Mouse (Mus musculus) lung, embryonic 15.5 days (tissue): ENCODE data around the gene Wnt5b. TPM values are rescaled to one million over a fixed set of nuclear protein-coding genes. Genes with fewer than 3 reads are reported as not detected.
"Not testable (repeated sequence)": the region's sequence is repeated elsewhere in the genome, so short reads cannot be mapped to it uniquely, and the experiment has no call there.

Source experiments
- ATAC-seq: fragments of 200-750 bp; cut with Nextera tagmentation; 2 replicates; pipeline ENCODE4 v1.8.0; 2017; ENCODE audit warnings: moderate number of reproducible peaks, borderline replicate concordance; ENCODE audit not compliant: low FRiP score, low TSS enrichment; ENCODE audit errors: extremely low read depth
- H3K27ac ChIP-seq: fragments of 300-500 bp; sonication (generic); 2 replicates; pipeline ENCODE4 v1.5.1; 2015; ENCODE audit warnings: moderate library complexity, mild to moderate bottlenecking, inconsistent platforms
- H3K27me3 ChIP-seq: fragments of 300-500 bp; sonication (generic); 2 replicates; pipeline ENCODE4 v1.6.1; 2015; ENCODE audit warnings: inconsistent platforms
- H3K36me3 ChIP-seq: fragments of 300-500 bp; sonication (generic); 2 replicates; pipeline ENCODE4 v1.6.1; 2015; ENCODE audit warnings: inconsistent platforms
- H3K4me1 ChIP-seq: fragments of 300-500 bp; sonication (generic); 2 replicates; pipeline ENCODE4 v1.6.1; 2015; ENCODE audit warnings: inconsistent platforms
- H3K4me2 ChIP-seq: fragments of 300-500 bp; sonication (generic); 2 replicates; pipeline ENCODE4 v1.6.1; 2015; ENCODE audit warnings: inconsistent platforms, mild to moderate bottlenecking, moderate library complexity
- H3K4me3 ChIP-seq: fragments of 300-500 bp; sonication (generic); 2 replicates; pipeline ENCODE4 v1.5.1; 2015; ENCODE audit warnings: mild to moderate bottlenecking, inconsistent platforms
- H3K9ac ChIP-seq: fragments of 300-500 bp; sonication (generic); 2 replicates; pipeline ENCODE4 v1.6.1; 2015; ENCODE audit warnings: inconsistent platforms
- H3K9me3 ChIP-seq: fragments of 300-500 bp; sonication (generic); 2 replicates; pipeline ENCODE4 v1.6.1; 2016; ENCODE audit warnings: inconsistent platforms
- WGBS: fragments of 180-500 bp; shearing (Covaris S2); methylation state at CpG from one replicate; pipeline ENCODE4 v1.1.7; 2015; 5-methylcytosine and 5-hydroxymethylcytosine counted together
- polyA plus RNA-seq: library from polyadenylated mRNA; unstranded; fragments of >200 nt; fragmentation: Nextera tagmentation; extraction: Ambion mirVana; gene quantifications from 2 replicates; pipeline ENCODE4 v1.2.1, GENCODE M21; 2015

The Wnt5b gene
- polyA plus RNA-seq, 1 experiment from 2014 or later, result 7.7 TPM

- WGBS, result 34% methylated on average over 7 of the region's 7 CpGs
- Histone ChIP-seq H3K9me3 (no peaks in the 10 kb centered on the region), H3K27me3 (no peaks in the 10 kb centered on the region), H3K4me1 (peaks cover 8% of the 10 kb centered on the region), H3K4me3 (no peak overlapping the region), H3K27ac (no peak overlapping the region), H3K9ac (no peak overlapping the region), H3K4me2 (no peak overlapping the region), H3K36me3 (no peaks in the 10 kb centered on the region)
- no peak for ATAC-seq
Observed at GRCm38 (mm10) chr6:119492630-119493014, 51.5 kb downstream of the Wnt5b start.

- WGBS, result 69% methylated on average over 9 of the region's 9 CpGs
- no peaks in the 10 kb centered on the region for H3K27me3 ChIP-seq
- no peak for ATAC-seq
- H3K9ac ChIP-seq, result no peak overlapping the region
- no peak overlapping the region for H3K27ac ChIP-seq
- peaks cover 8% of the 10 kb centered on the region for H3K4me1 ChIP-seq
- H3K4me2 ChIP-seq, result no peak overlapping the region
- H3K4me3 ChIP-seq, result no peak overlapping the region
- H3K36me3 ChIP-seq, result no peaks in the 10 kb centered on the region
- no peaks in the 10 kb centered on the region for H3K9me3 ChIP-seq
Observed at GRCm38 (mm10) chr6:119491997-119492629, 52.0 kb downstream of the Wnt5b start.

- H3K4me1 ChIP-seq, result peaks cover 14% of the 10 kb centered on the region
- no peaks in the 10 kb centered on the region for H3K36me3 ChIP-seq
- H3K27ac ChIP-seq, result no peak overlapping the region
- H3K4me2 ChIP-seq, result 0 out of 2 replicates have a peak overlapping the region, but pooled peaks have one; percentile 8
- no peak for ATAC-seq
- H3K9me3 ChIP-seq, result no peaks in the 10 kb centered on the region
- H3K27me3 ChIP-seq, result no peaks in the 10 kb centered on the region
- H3K4me3 ChIP-seq, result no peak overlapping the region
- H3K9ac ChIP-seq, result no peak overlapping the region
- WGBS, result 38% methylated on average over 11 of the region's 11 CpGs
Observed at GRCm38 (mm10) chr6:119491006-119491405, 53.1 kb downstream of the Wnt5b start.

GRCm38 (mm10) chr6:119490549-119490948, 53.6 kb downstream of the Wnt5b start:
- Histone ChIP-seq H3K27ac (no peak overlapping the region), H3K4me3 (no peak overlapping the region), H3K9me3 (no peaks in the 10 kb centered on the region), H3K9ac (no peak overlapping the region), H3K36me3 (no peaks in the 10 kb centered on the region), H3K27me3 (no peaks in the 10 kb centered on the region), H3K4me1 (peaks cover 18% of the 10 kb centered on the region), H3K4me2 (peak overlapping the region; percentile 29; the same call in 1 of the 2 replicates)
- no peak for ATAC-seq
- 29% methylated on average over 11 of the region's 11 CpGs for WGBS

GRCm38 (mm10) chr6:119489765-119490164, 54.4 kb downstream of the Wnt5b start:
- 10% methylated on average over 5 of the region's 5 CpGs for WGBS
- H3K9ac ChIP-seq, result no peak overlapping the region
- no peak; the same call in 1 of the 2 replicates for ATAC-seq

GRCm38 (mm10) chr6:119487619-119488018, 56.5 kb downstream of the Wnt5b start:
- Histone ChIP-seq H3K4me1 (peaks cover 45% of the 10 kb centered on the region), H3K4me2 (no peak overlapping the region), H3K36me3 (peaks cover 13% of the 10 kb centered on the region), H3K4me3 (no peak overlapping the region), H3K9me3 (no peaks in the 10 kb centered on the region), H3K27ac (no peak overlapping the region), H3K27me3 (no peaks in the 10 kb centered on the region), H3K9ac (no peak overlapping the region)
- ATAC-seq, result no peak
- 88% methylated on average over 9 of the region's 9 CpGs for WGBS

More at GRCm38 (mm10) chr6:119489765-119490164, 54.4 kb downstream of the Wnt5b start:
- H3K4me3 ChIP-seq, result no peak overlapping the region
- H3K27me3 ChIP-seq, result no peaks in the 10 kb centered on the region
- peaks cover 25% of the 10 kb centered on the region for H3K4me1 ChIP-seq
- no peak overlapping the region for H3K27ac ChIP-seq
- H3K36me3 ChIP-seq, result no peaks in the 10 kb centered on the region
- H3K4me2 ChIP-seq, result peak overlapping the region; percentile 29; the same call in 1 of the 2 replicates
- no peaks in the 10 kb centered on the region for H3K9me3 ChIP-seq

GRCm38 (mm10) chr6:119487085-119487458, 57.1 kb downstream of the Wnt5b start:
- Histone ChIP-seq H3K27ac (no peak overlapping the region), H3K27me3 (no peaks in the 10 kb centered on the region), H3K9me3 (no peaks in the 10 kb centered on the region), H3K4me2 (no peak overlapping the region), H3K4me1 (peaks cover 48% of the 10 kb centered on the region), H3K4me3 (no peak overlapping the region), H3K36me3 (peaks cover 13% of the 10 kb centered on the region), H3K9ac (no peak overlapping the region)
- ATAC-seq, result no peak
- 84% methylated on average over 7 of the region's 7 CpGs for WGBS

- Histone ChIP-seq H3K27me3 (no peaks in the 10 kb centered on the region), H3K9me3 (no peaks in the 10 kb centered on the region), H3K4me3 (no peak overlapping the region), H3K36me3 (peaks cover 13% of the 10 kb centered on the region), H3K4me2 (no peak overlapping the region), H3K9ac (no peak overlapping the region), H3K27ac (no peak overlapping the region), H3K4me1 (peaks cover 53% of the 10 kb centered on the region)
- WGBS, result 83% methylated on average over 12 of the region's 12 CpGs
- ATAC-seq, result no peak
Observed at GRCm38 (mm10) chr6:119486381-119487084, 57.6 kb downstream of the Wnt5b start.

GRCm38 (mm10) chr6:119485486-119485885, 58.7 kb downstream of the Wnt5b start:
- H3K27me3 ChIP-seq, result no peaks in the 10 kb centered on the region
- no peak overlapping the region for H3K27ac ChIP-seq
- H3K4me1 ChIP-seq, result peaks cover 58% of the 10 kb centered on the region
- peaks cover 13% of the 10 kb centered on the region for H3K36me3 ChIP-seq
- H3K4me3 ChIP-seq, result no peak overlapping the region
- no peak for ATAC-seq
- WGBS, result 5% methylated on average over 2 of the region's 2 CpGs
- no peaks in the 10 kb centered on the region for H3K9me3 ChIP-seq
- H3K9ac ChIP-seq, result no peak overlapping the region
- no peak overlapping the region for H3K4me2 ChIP-seq

- Histone ChIP-seq H3K36me3 (peaks cover 13% of the 10 kb centered on the region), H3K27ac (peak overlapping the region; percentile 27), H3K4me3 (peak overlapping the region; percentile 26), H3K4me2 (peak overlapping the region; percentile 91), H3K9ac (peak overlapping the region; percentile 33), H3K9me3 (no peaks in the 10 kb centered on the region), H3K27me3 (no peaks in the 10 kb centered on the region), H3K4me1 (peaks cover 62% of the 10 kb centered on the region)
- ATAC-seq, result no peak
- 38% methylated on average over 16 of the region's 16 CpGs for WGBS
Observed at GRCm38 (mm10) chr6:119482958-119483600, 61.1 kb downstream of the Wnt5b start.

GRCm38 (mm10) chr6:119481741-119482390, 62.3 kb downstream of the Wnt5b start:
- Histone ChIP-seq H3K36me3 (peaks cover 13% of the 10 kb centered on the region), H3K4me3 (peak overlapping the region; percentile 86), H3K4me1 (peaks cover 74% of the 10 kb centered on the region), H3K4me2 (peak overlapping the region; percentile 91)
- not testable (repeated sequence) for H3K27me3 ChIP-seq, H3K9ac ChIP-seq, ATAC-seq, H3K9me3 ChIP-seq, H3K27ac ChIP-seq
- WGBS, result 2% methylated on average over 10 of the region's 10 CpGs
